Mouse (Mus musculus) adrenal gland, postnatal 4 days (tissue): ENCODE data around the gene Arl2bp. TPM values are rescaled to one million over a fixed set of nuclear protein-coding genes. Genes with fewer than 3 reads are reported as not detected.

Experiments used
- DNase-seq, 2 experiments: peaks; one replicate each; pipeline ENCODE4 v3.0.0; 2021 to 2022; ENCODE audit warnings: low spot score in 2 of 2, mixed read lengths in 2 of 2
- long read RNA-seq, 2 experiments: library from polyadenylated mRNA; stranded (forward); transcript quantifications; one replicate each; pipeline ENCODE4 v2.0.0; 2021
- total RNA-seq, 2 experiments: library from RNA; stranded (reverse); gene quantifications; 2 replicates each; pipeline ENCODE4 v1.2.3; 2021

Arl2bp gene
- total RNA-seq = 100 to 1,000 TPM; 101 to 111 TPM
- long read RNA-seq, experiment 1, transcript Arl2bp-201 (6 exons, 2,063 nt) = major isoform, 6 of 9 reads
- long read RNA-seq, experiment 1, partial matches to known transcripts = 0 of 9 reads
- long read RNA-seq, experiment 1, other reads (novel, unspliced or antisense) = 3 of 9 reads
- long read RNA-seq, experiment 2, transcript Arl2bp-201 (6 exons, 2,063 nt) = major isoform, 141 of 185 reads
- long read RNA-seq, experiment 2, transcript Arl2bp-206 (5 exons, 572 nt) = minor isoform, 11 of 185 reads
- long read RNA-seq, experiment 2, partial matches to known transcripts = 1 of 185 reads
- long read RNA-seq, experiment 2, other reads (novel, unspliced or antisense) = 28 of 185 reads

GRCm38 (mm10) chr8:94666456-94667308 lies at the start of gene Arl2bp:
Arl2bp (plus strand) TSS chr8:94666600.
- DNase-seq = peak; percentile 85 to 86

DNA sequence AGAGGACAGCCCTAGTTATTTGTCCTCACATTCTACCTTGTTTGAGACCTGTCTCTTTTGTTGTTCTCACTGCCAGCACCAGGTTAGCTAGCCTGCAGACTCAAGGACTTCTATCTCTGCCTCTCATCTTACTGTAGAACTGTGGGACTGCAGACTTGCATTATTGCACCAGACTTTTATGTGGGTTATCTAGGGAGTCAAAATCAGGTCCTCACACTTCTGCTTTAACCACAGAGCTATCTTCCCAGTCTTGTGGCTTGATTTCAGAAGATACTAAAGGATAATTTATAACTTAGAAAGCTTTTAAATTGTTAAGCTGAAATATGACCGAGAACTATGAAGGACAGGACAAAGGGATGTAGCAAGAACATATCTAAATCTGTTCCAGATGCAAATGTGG lies 41.5 kb upstream of the Arl2bp start:
- no peak for DNase-seq

GRCm38 (mm10) chr8:94633564-94634194 lies 32.7 kb upstream of the Arl2bp start:
- no peak for DNase-seq

DNA sequence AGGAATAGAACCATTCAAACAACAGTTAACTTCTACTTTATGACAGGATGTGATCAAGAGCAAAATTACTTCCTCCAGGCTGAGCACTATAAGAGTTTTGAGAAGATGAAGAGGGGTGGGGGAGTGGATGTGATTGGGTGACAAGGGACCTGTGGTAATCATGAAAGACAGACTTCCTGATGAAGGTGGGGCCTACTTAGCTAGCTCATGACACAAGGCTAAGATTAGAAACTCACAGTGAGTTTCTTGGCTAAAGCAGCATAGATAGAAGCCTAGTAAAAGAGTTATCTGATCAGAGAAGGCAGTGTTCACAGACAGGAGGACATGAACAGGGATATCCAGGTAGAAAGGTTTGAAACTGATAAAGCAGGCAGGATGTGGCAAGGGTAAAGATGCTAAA lies 32.2 kb upstream of the Arl2bp start:
- DNase-seq = no peak

DNA sequence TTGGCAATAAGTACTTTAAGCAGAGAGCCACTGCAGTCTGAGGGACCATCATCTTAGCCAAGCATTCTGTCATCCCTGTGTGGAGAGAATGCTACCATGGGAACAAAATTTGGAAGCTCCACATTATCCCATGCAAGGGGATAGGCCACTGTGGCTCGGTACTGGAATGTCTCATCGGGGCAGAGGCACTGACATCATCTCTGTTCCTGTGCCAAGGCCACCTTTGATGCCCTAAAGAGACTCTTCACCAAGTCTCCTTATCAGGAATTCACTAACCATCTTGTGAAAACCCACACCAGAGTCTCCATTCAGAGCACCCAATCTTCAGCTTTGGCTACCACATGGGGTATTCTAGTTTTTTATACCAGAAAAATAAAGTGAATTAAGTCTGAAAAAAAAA lies 25.2 kb upstream of the Arl2bp start:
- DNase-seq = no peak

GRCm38 (mm10) chr8:94641938-94642337 lies 24.5 kb upstream of the Arl2bp start:
- no peak for DNase-seq

GRCm38 (mm10) chr8:94645202-94645601 lies 21.2 kb upstream of the Arl2bp start:
- DNase-seq = no peak

GRCm38 (mm10) chr8:94646165-94646564 lies 20.2 kb upstream of the Arl2bp start:
- no peak for DNase-seq

DNA sequence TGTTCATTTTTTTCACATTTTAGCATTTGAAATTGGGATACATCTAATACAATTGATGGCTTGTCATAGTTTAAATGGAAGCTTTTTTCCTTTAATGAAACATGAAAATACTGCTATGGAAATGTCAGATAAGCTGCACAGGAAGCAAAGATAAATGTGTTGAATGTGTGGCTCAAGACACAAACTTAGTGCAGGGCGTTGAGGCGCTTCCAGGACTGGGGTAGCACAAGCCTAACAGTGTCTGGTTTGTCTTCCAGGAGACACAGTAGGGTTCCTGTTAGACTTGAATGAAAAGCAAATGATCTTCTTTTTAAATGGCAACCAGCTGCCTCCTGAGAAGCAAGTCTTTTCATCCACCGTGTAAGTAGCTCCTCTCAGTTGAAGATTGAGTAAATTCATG lies 16.9 kb upstream of the Arl2bp start:
- no peak for DNase-seq

- no peak for DNase-seq
These were observed 13.4 kb upstream of the Arl2bp start for GRCm38 (mm10) chr8:94652951-94653350.

GRCm38 (mm10) chr8:94654994-94655393 lies 11.4 kb upstream of the Arl2bp start:
- no peak for DNase-seq

- no peak for DNase-seq
These were observed 8.4 kb upstream of the Arl2bp start for GRCm38 (mm10) chr8:94658031-94658430.

GRCm38 (mm10) chr8:94660418-94660817 lies 6.0 kb upstream of the Arl2bp start:
- DNase-seq = no peak

DNA sequence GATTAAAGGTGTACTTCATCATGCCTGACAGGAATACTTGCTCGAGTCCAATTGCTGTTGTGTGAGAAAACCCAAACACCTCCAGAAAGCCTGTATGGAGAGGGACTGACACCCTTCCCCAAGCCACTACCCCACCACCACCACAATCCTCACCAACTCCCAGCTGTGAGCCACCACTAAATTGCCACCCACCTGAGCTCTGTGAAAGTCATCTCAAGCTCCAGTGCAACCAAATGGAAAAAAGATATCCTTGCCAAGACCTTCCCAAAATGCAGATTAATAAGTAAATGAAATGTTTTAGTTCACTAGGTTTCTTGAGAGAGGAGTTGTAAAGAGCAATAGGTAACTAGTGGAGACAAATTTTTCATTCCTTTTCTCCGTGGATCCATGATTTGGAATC lies 1.7 kb upstream of the Arl2bp start:
- no peak for DNase-seq

DNA sequence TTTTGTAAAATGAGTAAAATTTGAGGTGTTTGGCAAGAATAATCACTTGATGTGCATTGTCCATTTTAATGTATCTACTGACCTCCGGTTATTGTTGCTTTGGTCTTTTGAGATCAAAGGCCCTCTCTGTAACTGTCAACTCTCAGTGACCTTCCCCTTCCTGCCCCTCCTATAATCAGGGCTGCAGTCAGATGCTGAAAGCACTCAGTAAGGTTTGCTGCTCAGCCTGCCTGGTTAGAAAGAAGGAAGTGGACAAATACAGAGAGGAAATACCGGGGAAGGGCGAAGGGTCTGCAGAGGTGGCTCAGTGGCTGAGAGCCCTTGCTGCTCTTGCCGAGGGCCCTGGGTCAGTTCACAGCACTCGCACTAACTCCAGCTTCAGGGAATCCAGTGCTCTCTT lies 8.0 kb downstream of the Arl2bp start:
- no peak for DNase-seq

- no peak for DNase-seq
These were observed 9.5 kb downstream of the Arl2bp start for GRCm38 (mm10) chr8:94675923-94676322.

DNA sequence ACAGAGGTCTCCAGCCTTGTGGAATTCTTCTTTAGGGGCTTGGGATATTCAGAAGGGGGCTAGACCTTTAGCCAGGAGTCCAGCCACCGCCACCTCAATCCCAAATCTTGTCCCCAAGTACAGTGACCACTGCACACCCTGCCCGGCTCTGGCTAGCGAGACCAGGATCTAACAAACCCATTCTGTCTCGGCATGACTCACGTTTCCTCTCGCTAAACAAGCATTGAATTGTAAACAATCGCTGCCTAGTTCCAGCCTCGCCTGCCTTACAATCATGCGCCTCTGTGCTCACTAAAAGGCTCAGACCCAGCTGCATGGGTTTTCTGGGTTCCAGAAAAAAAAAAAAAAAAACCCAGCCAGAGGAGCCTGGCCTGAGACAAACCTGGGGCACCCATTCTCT lies 12.2 kb downstream of the Arl2bp start:
- DNase-seq = no peak

GRCm38 (mm10) chr8:94680414-94680813 lies 14.0 kb downstream of the Arl2bp start:
- no peak for DNase-seq

DNA sequence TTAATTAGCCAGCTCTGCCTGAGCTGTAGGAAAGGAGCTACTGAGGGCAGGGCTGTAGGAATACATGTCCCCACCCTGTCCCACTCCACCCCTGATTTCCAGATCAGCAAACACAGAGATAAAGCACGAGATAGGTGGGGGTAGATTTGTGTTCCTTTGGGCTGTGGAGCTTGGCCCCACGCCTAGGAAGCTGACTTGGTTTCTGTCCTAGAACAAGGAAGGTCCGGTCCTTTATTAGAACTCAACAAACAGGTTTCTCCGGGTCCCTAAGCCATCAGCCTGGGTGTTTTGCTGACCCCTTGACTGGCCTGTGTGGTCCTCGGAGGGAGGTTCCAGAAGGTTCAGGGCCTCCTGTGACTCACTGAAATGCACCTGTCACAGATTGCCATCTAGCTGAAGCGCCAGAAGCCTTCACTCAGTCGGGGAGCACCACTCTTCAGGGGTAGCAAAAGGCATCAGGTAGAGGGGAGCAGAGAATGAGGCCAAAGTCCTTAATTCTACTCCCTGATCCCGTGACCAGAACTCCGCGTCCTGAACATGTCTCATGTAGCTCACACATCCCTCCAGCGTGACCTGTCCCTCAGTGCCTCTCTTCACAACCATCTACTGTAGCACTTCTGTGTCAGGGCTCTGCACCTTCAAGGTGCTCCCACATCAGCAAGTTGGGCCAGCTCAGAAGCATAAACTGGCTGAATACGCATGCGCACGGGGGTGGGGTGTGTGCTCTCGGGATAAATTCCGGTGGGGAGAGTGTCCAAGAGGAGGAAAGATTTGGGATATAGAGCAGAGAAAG lies 16.5 kb downstream of the Arl2bp start:
- DNase-seq = no peak

- no peak for DNase-seq
These were observed 17.9 kb downstream of the Arl2bp start for GRCm38 (mm10) chr8:94684287-94684686.

GRCm38 (mm10) chr8:94685953-94686352 lies 19.6 kb downstream of the Arl2bp start:
- DNase-seq = no peak
